Mouse (Mus musculus) CH12.LX (cell line): ENCODE data around the gene Mbd6. TPM values are rescaled to one million over a fixed set of nuclear protein-coding genes. Genes with fewer than 3 reads are reported as not detected.

ENCODE experiments used
- DNase-seq: peaks from one replicate; pipeline ENCODE4 v3.0.0-alpha.2; 2013; ENCODE audit errors: extremely low read depth
- H3K27ac ChIP-seq: 2 replicates; pipeline ENCODE4 v1.5.1; 2012; ENCODE audit warnings: low read depth, mild to moderate bottlenecking, control low read depth, moderate library complexity; ENCODE audit not compliant: insufficient read depth
- H3K27me3 ChIP-seq: replicated peaks from 2 replicates; pipeline ENCODE3; 2012; ENCODE audit warnings: inconsistent platforms
- H3K36me3 ChIP-seq, 2 experiments: replicated peaks in 1 of 2; 2 replicates each; pipeline versions ENCODE3 to v1.6.1; 2012; ENCODE audit warnings: inconsistent platforms in 1 of 2, low read length in 1 of 2, mild to moderate bottlenecking in 1 of 2, mixed read lengths in 1 of 2, moderate library complexity in 1 of 2; ENCODE audit not compliant: control insufficient read depth in 1 of 2, insufficient read depth in 1 of 2
- H3K4me1 ChIP-seq, 2 experiments: 2 replicates each; pipeline ENCODE4 v1.6.1; 2012; ENCODE audit warnings: inconsistent platforms in 1 of 2, moderate library complexity in 1 of 2; ENCODE audit not compliant: insufficient read depth in 2 of 2, control insufficient read depth in 1 of 2
- H3K4me2 ChIP-seq: 2 replicates; pipeline ENCODE4 v1.6.1; 2012; ENCODE audit warnings: low read depth, mild to moderate bottlenecking, control low read depth; ENCODE audit not compliant: poor library complexity, insufficient read depth, severe bottlenecking
- H3K4me3 ChIP-seq, 3 experiments: fragments of 150-350 bp in 1 of 3; sonication (generic) in 1 of 3; replicated peaks in 1 of 3; 2 replicates each; pipeline versions ENCODE3 to v1.5.1; 2011 to 2012; ENCODE audit warnings: low read depth in 2 of 3, low read length in 2 of 3, mild to moderate bottlenecking in 2 of 3, moderate library complexity in 2 of 3, control low read depth in 1 of 3, improper control_type of control experiment in 1 of 3, inconsistent platforms in 1 of 3, mixed read lengths in 1 of 3; ENCODE audit not compliant: poor library complexity in 1 of 3
- H3K79me2 ChIP-seq: replicated peaks from 2 replicates; pipeline ENCODE4 v1.6.1; 2012; ENCODE audit warnings: mild to moderate bottlenecking, moderate library complexity; ENCODE audit not compliant: control insufficient read depth, poor library complexity, insufficient read depth, severe bottlenecking; ENCODE audit errors: extremely low read depth
- H3K9ac ChIP-seq: 2 replicates; pipeline ENCODE4 v1.6.1; 2012; ENCODE audit warnings: low read depth, mild to moderate bottlenecking, control low read depth, moderate library complexity; ENCODE audit not compliant: insufficient read depth
- H3K9me3 ChIP-seq: replicated peaks from 2 replicates; pipeline ENCODE3; 2012; ENCODE audit warnings: low read length, inconsistent platforms, mixed read lengths
- BHLHE40 ChIP-seq: IDR thresholded peaks from 2 replicates; pipeline ENCODE4 v1.6.1; 2011; ENCODE audit warnings: mild to moderate bottlenecking, low read depth, low read length, improper control_type of control experiment
- ELF1 ChIP-seq: IDR thresholded peaks from 2 replicates; pipeline ENCODE4 v1.6.1; 2014; ENCODE audit warnings: low read depth, mild to moderate bottlenecking, inconsistent platforms, low read length, improper control_type of control experiment
- ETS1 ChIP-seq: conservative IDR thresholded peaks from 2 replicates; pipeline ENCODE4 v1.6.1; 2012; ENCODE audit warnings: low read depth, mild to moderate bottlenecking, inconsistent platforms, low read length, improper control_type of control experiment, moderate library complexity
- GABPA ChIP-seq: IDR thresholded peaks from 2 replicates; pipeline ENCODE4 v1.6.1; 2012; ENCODE audit warnings: low read depth, low read length, improper control_type of control experiment, inconsistent platforms; ENCODE audit not compliant: insufficient replicate concordance
- IRF4 ChIP-seq: IDR thresholded peaks from 2 replicates; pipeline ENCODE4 v1.6.1; 2014; ENCODE audit warnings: low read depth, mild to moderate bottlenecking, inconsistent platforms, low read length, improper control_type of control experiment
- JUN ChIP-seq: IDR thresholded peaks from 2 replicates; pipeline ENCODE4 v1.6.1; 2011; ENCODE audit warnings: low read depth, mild to moderate bottlenecking, low read length, improper control_type of control experiment, moderate library complexity; ENCODE audit not compliant: insufficient read depth
- MAFK ChIP-seq: IDR thresholded peaks from 2 replicates; pipeline ENCODE4 v1.6.1; 2011; ENCODE audit warnings: low read length, improper control_type of control experiment; ENCODE audit not compliant: insufficient replicate concordance
- MAX ChIP-seq: IDR thresholded peaks from 2 replicates; pipeline ENCODE4 v1.6.1; 2011; ENCODE audit warnings: low read length, improper control_type of control experiment
- MAZ ChIP-seq: IDR thresholded peaks from 2 replicates; pipeline ENCODE4 v1.6.1; 2012; ENCODE audit warnings: low read depth, mild to moderate bottlenecking, inconsistent platforms, low read length, improper control_type of control experiment, moderate library complexity
- NRF1 ChIP-seq: IDR thresholded peaks from 2 replicates; pipeline ENCODE4 v1.6.1; 2014; ENCODE audit warnings: low read depth, mild to moderate bottlenecking, inconsistent platforms, low read length, improper control_type of control experiment, moderate library complexity
- PAX5 ChIP-seq: IDR thresholded peaks from 2 replicates; pipeline ENCODE4 v1.6.1; 2012; ENCODE audit warnings: low read length, inconsistent platforms, mixed read lengths
- RCOR1 ChIP-seq: conservative IDR thresholded peaks from 2 replicates; pipeline ENCODE4 v1.6.1; 2012; ENCODE audit warnings: low read depth, mild to moderate bottlenecking, inconsistent platforms, low read length, improper control_type of control experiment
- TCF12 ChIP-seq: IDR thresholded peaks from 2 replicates; pipeline ENCODE4 v1.6.1; 2014; ENCODE audit warnings: low read depth, mild to moderate bottlenecking, inconsistent platforms, low read length, improper control_type of control experiment
- USF1 ChIP-seq: IDR thresholded peaks from 2 replicates; pipeline ENCODE4 v1.6.1; 2014; ENCODE audit warnings: low read depth, mild to moderate bottlenecking, inconsistent platforms, low read length, improper control_type of control experiment
- USF2 ChIP-seq: conservative IDR thresholded peaks from 2 replicates; pipeline ENCODE4 v1.6.1; 2011; ENCODE audit warnings: low read depth, low read length, improper control_type of control experiment
- ZC3H11A ChIP-seq: IDR thresholded peaks from 2 replicates; pipeline ENCODE4 v1.6.1; 2012; ENCODE audit warnings: low read depth, mild to moderate bottlenecking, inconsistent platforms, low read length, improper control_type of control experiment
- ZMIZ1 ChIP-seq: IDR thresholded peaks from 2 replicates; pipeline ENCODE4 v1.6.1; 2012; ENCODE audit warnings: low read depth, mild to moderate bottlenecking, inconsistent platforms, low read length, improper control_type of control experiment
- ZNF384 ChIP-seq: IDR thresholded peaks from 2 replicates; pipeline ENCODE4 v1.6.1; 2012; ENCODE audit warnings: low read depth, low read length, improper control_type of control experiment, inconsistent platforms
- dilution Hi-C: fragments of 300-500 bp; cut with MboI; formaldehyde crosslinking; loops from 2 replicates; pipeline ENCODE4 v1.14.3; 2020; ENCODE audit warnings: low sequenced_read_pairs; ENCODE audit not compliant: extremely low pct_unique_long_range_greater_than_20kb, extremely low pct_ligation_motif_present
- in situ Hi-C: fragments of 300-500 bp; cut with MboI; formaldehyde crosslinking; loops from 3 replicates; pipeline ENCODE4 v1.14.3; 2019; ENCODE audit warnings: low sequenced_read_pairs, low pct_ligation_motif_present, low pct_unique_long_range_greater_than_20kb, mixed read lengths
- polyA plus RNA-seq: library from polyadenylated mRNA; unstranded; fragments of >175 nt; gene quantifications from 2 replicates; pipeline ENCODE4 v1.2.1, GENCODE M21; 2012; ENCODE audit warnings: low read depth; ENCODE audit not compliant: insufficient read length
- total RNA-seq, 2 experiments: library from RNA; depleted of rRNA; stranded (reverse); fragments of 300-350 nt in 1 of 2; fragments of >200 nt in 1 of 2; gene quantifications; 2 replicates each; pipeline ENCODE4 v1.2.3; 2012 to 2014

The Mbd6 gene
- total and polyA plus RNA-seq, 3 experiments = 0.74 to 16.5 (median 2.7) TPM

DNA sequence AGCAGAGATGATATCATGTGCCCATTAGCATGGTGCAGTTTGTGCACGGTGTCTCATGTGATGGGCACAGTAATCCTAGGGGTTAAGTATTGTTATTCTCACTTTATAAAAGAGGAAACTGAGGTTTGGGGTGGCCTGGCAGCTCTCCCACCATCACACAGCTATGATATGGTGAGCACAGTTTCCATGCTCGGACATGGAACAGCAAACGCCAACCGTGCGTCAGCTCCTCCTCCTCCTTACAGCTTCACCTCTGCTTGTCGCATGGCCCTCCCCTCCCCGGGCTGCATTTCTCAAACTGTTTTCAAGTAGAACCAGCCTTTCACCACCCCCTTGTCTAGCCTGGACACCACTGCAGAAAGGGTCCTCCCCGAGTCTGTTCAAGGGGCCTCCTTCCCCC, 30.3 kb downstream of the Mbd6 start:
- Histone ChIP-seq H3K36me3 (no peaks in the 10 kb centered on the region), H3K4me2 (no peak overlapping the region), H3K9me3 (no peaks in the 10 kb centered on the region), H3K79me2 (no peaks in the 10 kb centered on the region), H3K9ac (no peak overlapping the region), H3K27me3 (peaks cover 73% of the 10 kb centered on the region), H3K4me1 (peaks cover 6% of the 10 kb centered on the region in 2 experiments), H3K27ac (no peak overlapping the region), H3K4me3 (no peak overlapping the region)
- TF ChIP-seq GABPA (no peak), IRF4 (no peak), MAFK (no peak), USF2 (no peak), TCF12 (no peak), ELF1 (no peak), RCOR1 (no peak), MAZ (no peak), NRF1 (no peak)
- dilution Hi-C loops (no loop called here), in situ Hi-C loops (no loop called here)
- DNase-seq = no peak

DNA sequence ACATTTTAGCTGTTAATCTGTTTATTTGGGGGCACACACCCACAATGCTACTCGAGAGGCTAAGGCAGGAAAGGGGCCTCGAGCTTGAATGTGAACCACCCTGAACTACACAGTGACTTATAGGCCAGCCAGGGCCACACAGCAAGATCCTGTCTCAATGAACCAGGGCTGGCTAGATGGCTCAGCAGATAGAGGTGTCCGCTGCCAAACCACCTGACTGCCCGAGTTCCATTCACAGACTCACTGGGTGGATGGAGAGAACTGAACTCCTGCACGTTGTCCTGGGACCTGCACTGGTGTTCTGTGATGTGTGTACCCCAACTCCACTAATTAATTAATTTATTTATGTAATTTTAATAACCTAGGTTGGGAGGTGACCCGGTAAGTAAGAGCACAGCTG, 31.0 kb downstream of the Mbd6 start:
- H3K79me2 ChIP-seq = no peaks in the 10 kb centered on the region
- H3K27me3 ChIP-seq = peaks cover 67% of the 10 kb centered on the region
- no peak overlapping the region for H3K4me2 ChIP-seq
- no peak for DNase-seq
- TF ChIP-seq GABPA (no peak), JUN (no peak), BHLHE40 (no peak), ZC3H11A (no peak), ZNF384 (no peak), ZMIZ1 (no peak), ETS1 (no peak), USF2 (no peak), MAX (no peak), PAX5 (no peak), USF1 (no peak)
- H3K36me3 ChIP-seq = no peaks in the 10 kb centered on the region
- H3K9me3 ChIP-seq = no peaks in the 10 kb centered on the region
- H3K4me3 ChIP-seq = no peak overlapping the region
- H3K4me1 ChIP-seq = peaks cover 2 to 5% of the 10 kb centered on the region in 2 experiments
- H3K9ac ChIP-seq = no peak overlapping the region
- in situ Hi-C loops (no loop called here), dilution Hi-C loops (no loop called here)
- H3K27ac ChIP-seq = no peak overlapping the region
